Mouse (Mus musculus) liver, adult 2 months (tissue): ENCODE measurements around the gene Dhps.
A peak's percentile ranks its signal among the peaks of the same experiment; 100 is the strongest.

Source experiments
- CTCF ChIP-seq: fragments of 200-500 bp; IDR thresholded peaks from 2 replicates; pipeline ENCODE4 v1.5.1; 2011; ENCODE audit warnings: low read depth, low read length, control low read depth
- POLR2A ChIP-seq: fragments of 200-500 bp; IDR thresholded peaks from 2 replicates; pipeline ENCODE4 v1.6.1; 2011; ENCODE audit warnings: low read length, control low read depth; ENCODE audit not compliant: insufficient read depth; ENCODE audit errors: extremely low read depth

DNA sequence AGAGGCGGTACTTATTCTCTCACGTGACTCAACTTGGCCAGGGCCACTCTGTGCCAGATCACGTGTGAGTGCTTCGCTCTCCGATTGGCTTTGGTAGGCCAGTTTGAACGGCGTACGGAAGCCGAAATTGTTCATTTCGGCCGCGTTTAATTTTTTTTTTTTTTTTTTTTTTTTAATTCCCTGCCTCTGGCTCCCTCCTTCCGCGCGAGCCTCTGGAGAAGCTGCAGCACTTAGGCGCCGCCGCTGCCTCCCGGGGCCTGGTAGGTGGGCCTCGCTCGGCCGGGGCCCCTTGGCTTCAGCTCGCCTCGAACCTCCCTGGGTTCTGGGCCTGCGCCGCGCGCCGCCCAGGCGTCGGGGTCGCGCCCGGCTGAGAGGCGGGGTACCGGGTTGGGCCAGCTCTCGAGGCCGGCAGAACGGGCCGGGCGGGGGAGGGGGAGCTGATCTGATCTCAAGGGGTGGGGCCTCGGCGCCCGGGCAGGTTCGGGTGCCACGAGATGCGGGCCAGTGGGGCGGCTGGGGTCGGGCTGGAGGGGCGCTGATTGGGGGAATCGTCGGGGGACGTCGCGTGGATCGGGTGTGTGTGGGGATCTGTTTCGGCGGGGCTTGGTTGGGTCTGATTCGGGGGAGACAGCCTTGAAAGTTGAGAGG lies 34.7 kb upstream of the Dhps start, which contains the start of gene Tnpo2:
- TF ChIP-seq CTCF (no peak), POLR2A (0 out of 2 replicates have a peak, but pooled peaks have one; percentile 11)
